Mouse (Mus musculus): ENCODE results near the gene Fancb.

Fancb gene

GRCm38 (mm10) chrX:164980193-164980775 is at the start of gene Fancb, which contains the start of gene Mospd2:
Gene Fancb, plus strand, starts transcription at chrX:164980592.
Gene Mospd2, minus strand, starts transcription at chrX:164980375.
- DNase-seq (ENCODE audit: low read depth), result peak; percentile 73

GRCm38 (mm10) chrX:164941540-164941939 is 38.9 kb upstream of the Fancb start:
- no peak for DNase-seq (ENCODE audit: low read depth)

- no peak for DNase-seq (ENCODE audit: low read depth)
These were observed 28.4 kb upstream of the Fancb start for GRCm38 (mm10) chrX:164951858-164952576.

- DNase-seq (ENCODE audit: low read depth), result no peak
These were observed 27.6 kb upstream of the Fancb start for GRCm38 (mm10) chrX:164952601-164953375.

- no peak for DNase-seq (ENCODE audit: low read depth)
These were observed 14.5 kb upstream of the Fancb start for GRCm38 (mm10) chrX:164965750-164966448.

- no peak for DNase-seq (ENCODE audit: low read depth)
These were observed 9.2 kb upstream of the Fancb start for GRCm38 (mm10) chrX:164971206-164971605.

- DNase-seq (ENCODE audit: low read depth), result no peak
These were observed 1.5 kb upstream of the Fancb start for GRCm38 (mm10) chrX:164978866-164979265.

GRCm38 (mm10) chrX:165003141-165003540 is 22.7 kb downstream of the Fancb start:
- DNase-seq (ENCODE audit: low read depth), result no peak

- DNase-seq (ENCODE audit: low read depth), result no peak
These were observed 24.5 kb downstream of the Fancb start, which contains the start of gene Gm17604 for GRCm38 (mm10) chrX:165004779-165005324. Gene Gm17604, minus strand, starts transcription at chrX:165004829.

Data from c-Kit-positive CD71-positive TER-119-negative erythroid progenitor cells, embryonic 14.5 days (primary cell).